Mouse (Mus musculus): Measurements from ENCODE around the gene Kansl1. TPM values are rescaled to one million over a fixed set of nuclear protein-coding genes. Genes with fewer than 3 reads are reported as not detected.
A peak's percentile ranks its signal among the peaks of the same experiment; 100 is the strongest.

The Kansl1 gene
- total and polyA plus RNA-seq, 3 experiments: 17.3 to 48.4 (median 24.7) TPM

DNA sequence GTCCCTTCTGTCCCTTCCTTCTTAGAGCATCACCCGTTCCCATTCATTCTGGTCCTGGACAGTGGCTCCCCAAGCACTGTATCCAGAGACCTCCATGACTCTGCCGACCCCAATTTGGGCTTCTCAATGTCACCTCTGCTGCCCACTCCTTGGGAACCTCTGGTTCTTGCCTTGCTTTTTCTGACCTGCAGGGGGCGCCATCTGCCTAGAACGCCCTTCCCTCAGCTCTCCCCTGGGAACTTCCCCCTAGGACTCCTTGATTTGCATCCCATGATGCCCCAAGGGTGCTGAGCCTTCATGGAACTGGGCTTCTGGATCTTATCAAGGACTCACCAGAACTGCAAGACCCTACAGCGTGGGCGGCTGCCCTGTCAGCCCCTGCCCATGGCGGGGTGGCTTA, 157.0 kb downstream of the Kansl1 start:
- dilution Hi-C loops (cut with MboI; ENCODE audit: extremely low pct_ligation_motif_present, extremely low pct_unique_long_range_greater_than_20kb, low sequenced_read_pairs): no loop called here
- in situ Hi-C loops (cut with MboI; ENCODE audit: low pct_ligation_motif_present, low pct_unique_long_range_greater_than_20kb, low sequenced_read_pairs): no loop called here

DNA sequence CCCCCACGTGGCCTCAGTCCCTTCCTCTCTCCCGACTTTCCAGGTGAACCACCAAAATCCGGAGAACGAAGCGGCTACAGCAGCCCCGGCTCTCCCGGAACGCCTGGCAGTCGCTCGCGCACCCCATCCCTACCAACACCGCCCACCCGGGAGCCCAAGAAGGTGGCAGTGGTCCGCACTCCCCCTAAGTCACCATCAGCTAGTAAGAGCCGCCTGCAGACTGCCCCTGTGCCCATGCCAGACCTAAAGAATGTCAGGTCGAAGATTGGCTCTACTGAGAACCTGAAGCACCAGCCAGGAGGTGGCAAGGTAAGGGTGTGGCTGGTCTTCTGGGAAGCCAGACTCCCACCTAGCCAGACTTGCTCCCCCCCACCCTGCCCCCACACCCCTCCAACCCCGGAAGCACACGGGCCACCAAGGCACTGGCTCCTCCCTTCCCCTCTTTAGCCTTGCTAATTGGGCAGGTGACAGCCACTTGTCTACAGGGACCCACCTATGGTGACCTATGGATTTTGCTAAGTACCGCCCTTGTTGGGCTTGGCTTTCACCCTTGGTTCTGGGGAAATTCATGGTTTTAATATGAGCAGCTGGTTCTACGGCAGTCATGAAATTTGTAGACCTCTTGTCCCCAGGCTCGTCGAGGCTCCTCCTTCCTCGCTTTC, 158.3 kb downstream of the Kansl1 start:
- Histone ChIP-seq H3K4me3 (replicated peaks in 1 of 3; ENCODE audit: low read depth in 2 of 3, low read length in 2 of 3, poor library complexity in 1 of 3) (no peak overlapping the region), H3K4me2 (ENCODE audit: insufficient read depth, low read depth, poor library complexity, severe bottlenecking) (peak overlapping the region; percentile 27; the same call in 1 of the 2 replicates), H3K36me3 (replicated peaks in 1 of 2; ENCODE audit: control insufficient read depth in 1 of 2, insufficient read depth in 1 of 2, low read length in 1 of 2) (no peaks in the 10 kb centered on the region), H3K27ac (ENCODE audit: insufficient read depth, low read depth) (no peak overlapping the region), H3K9me3 (replicated peaks; ENCODE audit: low read length) (no peaks in the 10 kb centered on the region), H3K9ac (ENCODE audit: insufficient read depth, low read depth) (no peak overlapping the region), H3K4me1 (ENCODE audit: control insufficient read depth in 1 of 2, insufficient read depth in 2 of 2) (peaks cover 0 to 12% of the 10 kb centered on the region in 2 experiments; a peak in 2 of 4 replicates), H3K27me3 (replicated peaks) (no peaks in the 10 kb centered on the region), H3K79me2 (replicated peaks; ENCODE audit: control insufficient read depth, extremely low read depth, insufficient read depth, poor library complexity, severe bottlenecking) (no peaks in the 10 kb centered on the region)
- dilution Hi-C loops (cut with MboI; ENCODE audit: extremely low pct_ligation_motif_present, extremely low pct_unique_long_range_greater_than_20kb, low sequenced_read_pairs) (no loop called here), in situ Hi-C loops (cut with MboI; ENCODE audit: low pct_ligation_motif_present, low pct_unique_long_range_greater_than_20kb, low sequenced_read_pairs) (no loop called here)
- DNase-seq (ENCODE audit: extremely low read depth): no peak
- no peak for TF ChIP-seq NELFE (IDR thresholded peaks at IDR 0.05; ENCODE audit: low read depth, low read length)
- TF ChIP-seq SIN3A (IDR thresholded peaks at IDR 0.05; ENCODE audit: low read length): no peak

More for the DNA sequence above, 157.0 kb downstream of the Kansl1 start:
- Histone ChIP-seq H3K27ac (ENCODE audit: insufficient read depth, low read depth) (no peak overlapping the region), H3K9me3 (replicated peaks; ENCODE audit: low read length) (no peaks in the 10 kb centered on the region), H3K4me2 (ENCODE audit: insufficient read depth, low read depth, poor library complexity, severe bottlenecking) (no peak overlapping the region), H3K4me3 (replicated peaks in 1 of 3; ENCODE audit: low read depth in 2 of 3, low read length in 2 of 3, poor library complexity in 1 of 3) (no peak overlapping the region), H3K79me2 (replicated peaks; ENCODE audit: control insufficient read depth, extremely low read depth, insufficient read depth, poor library complexity, severe bottlenecking) (no peaks in the 10 kb centered on the region), H3K4me1 (ENCODE audit: control insufficient read depth in 1 of 2, insufficient read depth in 2 of 2) (peaks cover 0 to 12% of the 10 kb centered on the region in 2 experiments; a peak in 2 of 4 replicates), H3K36me3 (replicated peaks in 1 of 2; ENCODE audit: control insufficient read depth in 1 of 2, insufficient read depth in 1 of 2, low read length in 1 of 2) (no peaks in the 10 kb centered on the region), H3K27me3 (replicated peaks) (no peaks in the 10 kb centered on the region), H3K9ac (ENCODE audit: insufficient read depth, low read depth) (no peak overlapping the region)
- DNase-seq (ENCODE audit: extremely low read depth): peak; percentile 53
- TF ChIP-seq TBP (conservative IDR thresholded peaks at IDR 0.05; ENCODE audit: low read depth, low read length) (no peak), ETS1 (conservative IDR thresholded peaks at IDR 0.05; ENCODE audit: low read depth, low read length) (no peak), MAFK (IDR thresholded peaks at IDR 0.05; ENCODE audit: insufficient replicate concordance, low read length) (no peak), MYC (IDR thresholded peaks at IDR 0.05; ENCODE audit: low read depth, low read length) (no peak), SMC3 (IDR thresholded peaks at IDR 0.05; ENCODE audit: low read depth, low read length) (peak; percentile 10; the same call in 1 of the 2 replicates), USF1 (IDR thresholded peaks at IDR 0.05; ENCODE audit: low read depth, low read length) (no peak), RAD21 (IDR thresholded peaks at IDR 0.05; ENCODE audit: low read depth, low read length) (peak; percentile 48), HCFC1 (IDR thresholded peaks at IDR 0.05; ENCODE audit: low read depth, low read length) (no peak), NRF1 (IDR thresholded peaks at IDR 0.05; ENCODE audit: low read depth, low read length) (no peak), CTCF (conservative IDR thresholded peaks at IDR 0.05 in 1 of 2, IDR thresholded peaks at IDR 0.05 in 1 of 2; ENCODE audit: low read depth in 2 of 2, low read length in 2 of 2) (peak; percentile 71 to 74), JUND (conservative IDR thresholded peaks at IDR 0.05; ENCODE audit: low read depth, low read length) (no peak), JUN (IDR thresholded peaks at IDR 0.05; ENCODE audit: insufficient read depth, low read depth, low read length) (no peak), MAX (IDR thresholded peaks at IDR 0.05; ENCODE audit: low read length) (no peak)

Data from CH12.LX (cell line).